Mouse (Mus musculus) heart, postnatal 4 days (tissue): ENCODE measurements around the gene Gm2035. TPM values are rescaled to one million over a fixed set of nuclear protein-coding genes. Genes with fewer than 3 reads are reported as not detected.
"Not testable (repeated sequence)": the region's sequence is repeated elsewhere in the genome, so short reads cannot be mapped to it uniquely, and the experiment has no call there.

Experiments
- DNase-seq: peaks from one replicate; pipeline ENCODE4 v3.0.0; 2021
- total RNA-seq, 2 experiments: library from RNA; stranded (reverse); gene quantifications; 2 replicates each; pipeline ENCODE4 v1.2.3; 2021

Gene Gm2035
- total RNA-seq = not detected

GRCm38 (mm10) chr12:87919721-87920120 is at the start of gene Gm2035:
Gm2035 (minus strand) TSS chr12:87919857.
- DNase-seq = not testable (repeated sequence)

- DNase-seq = not testable (repeated sequence)
Observed at GRCm38 (mm10) chr12:87953780-87954179, 34.1 kb upstream of the Gm2035 start, which contains the start of gene Gm2042. Gm2042 (plus strand) TSS chr12:87954080.

GRCm38 (mm10) chr12:87895070-87895469 is 24.6 kb downstream of the Gm2035 start, which contains the start of gene Gm2022:
Gm2022 (plus strand) TSS chr12:87895370.
- DNase-seq = not testable (repeated sequence)

- DNase-seq = not testable (repeated sequence)
Observed at GRCm38 (mm10) chr12:87873772-87874171, 45.9 kb downstream of the Gm2035 start, which contains the start of gene Gm2016. Gm2016 (plus strand) TSS chr12:87874072.

Other genes starting within 250 kb of the Gm2035 start
- gene Gm21319, start 144.1 kb downstream of the Gm2035 start, total RNA-seq = not detected
- gene Gm21936, start 124.3 kb downstream of the Gm2035 start, total RNA-seq = not detected
- not detected for gene BB287469, start 103.3 kb downstream of the Gm2035 start, total RNA-seq
- not detected for gene Gm2001, start 77.5 kb downstream of the Gm2035 start, total RNA-seq
- not detected for gene Gm2016, start 45.8 kb downstream of the Gm2035 start, total RNA-seq
- gene Gm2022, start 24.5 kb downstream of the Gm2035 start, total RNA-seq = not detected
- gene Gm2042, start 34.2 kb upstream of the Gm2035 start, total RNA-seq = not detected
- not detected for gene Gm2075, start 92.0 kb upstream of the Gm2035 start, total RNA-seq
- gene Gm6803, start 98.9 kb upstream of the Gm2035 start, total RNA-seq = not detected
- gene Gm2056, start 107.1 kb upstream of the Gm2035 start, total RNA-seq = not detected
- gene Gm16368, start 163.8 kb upstream of the Gm2035 start, total RNA-seq = not detected